ENCODE assay signal across 28 mouse cellular contexts in the genomic region with DNA sequence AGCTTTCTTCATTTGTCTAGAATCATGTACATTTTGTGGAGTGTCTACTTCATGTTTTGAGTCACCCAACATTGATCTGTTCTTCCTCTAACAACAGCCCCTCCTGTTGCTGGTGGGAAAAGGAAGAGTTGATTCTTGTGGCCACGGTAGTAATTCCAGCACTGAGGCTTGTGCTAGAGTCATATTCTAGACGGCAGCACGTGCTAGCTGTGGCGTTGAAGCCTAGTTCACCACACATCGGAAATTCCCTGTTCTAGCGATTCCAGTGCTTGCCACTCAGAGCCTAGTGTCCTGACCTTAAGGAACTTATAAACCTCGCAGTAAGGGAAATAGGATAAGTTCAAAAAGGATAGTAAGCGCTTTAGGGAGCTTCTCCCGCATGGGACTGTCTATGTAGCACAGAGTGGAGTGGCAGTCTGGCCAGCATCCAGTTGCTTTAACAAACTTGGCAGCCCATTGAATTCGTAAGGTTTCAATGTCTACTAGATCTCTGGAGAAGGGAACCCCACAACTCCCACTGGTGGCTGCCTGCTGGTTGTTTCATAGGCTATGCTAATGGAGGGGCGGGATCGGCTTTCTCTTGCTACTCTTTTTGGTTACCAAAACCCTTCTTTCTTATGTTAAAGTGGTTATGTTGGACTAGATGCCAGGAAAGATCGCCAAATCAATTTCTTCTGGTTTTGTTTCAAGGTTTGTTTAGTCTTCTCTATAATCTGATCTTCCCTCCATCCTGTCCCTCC. TPM values are rescaled to one million over a fixed set of nuclear protein-coding genes. Genes with fewer than 3 reads are reported as not detected.
A peak's percentile ranks its signal among the peaks of the same experiment; 100 is the strongest.
DNase-seq lines count a peak whose midpoint lies in the region; ATAC-seq and TF ChIP-seq lines count a peak whose summit lies in the region.
"Had no signal": no experiment of that assay in that cellular context is flagged by ENCODE, and none has a peak within 500 bp of the region (broad histone marks: within the 10 kb centered on the region; RNA-seq: fewer than 3 reads in every experiment).

No protein-coding gene starts in this region.

- TF ChIP-seq EP300 in lung, postnatal 0 days (IDR thresholded peaks at IDR 0.05) = no peak
- no peak for TF ChIP-seq EP300 in CH12.LX (IDR thresholded peaks at IDR 0.05; ENCODE audit: low read length)

- no peak overlapping the region for H3K4me2 ChIP-seq in embryonic facial prominence, embryonic 14.5 days (ENCODE audit: low read depth, low read length)
- H3K4me2 ChIP-seq in lung, embryonic 14.5 days = no peak overlapping the region
- H3K4me2 ChIP-seq in lung, postnatal 0 days (replicated peaks; ENCODE audit: low read depth, low read length) = no peak overlapping the region
- no peak overlapping the region for H3K4me2 ChIP-seq in CH12.LX (ENCODE audit: insufficient read depth, low read depth, poor library complexity, severe bottlenecking)
- H3K4me2 ChIP-seq: forebrain, embryonic 13.5 days; heart, embryonic 15.5 days; hindbrain, embryonic 14.5 days; limb, embryonic 13.5 days; liver, embryonic 12.5 days; midbrain, embryonic 13.5 days had no signal

- H3K9me3 ChIP-seq in embryonic facial prominence, embryonic 14.5 days (ENCODE audit: control insufficient read depth, low read length) = no peaks in the 10 kb centered on the region
- H3K9me3 ChIP-seq in embryonic facial prominence, embryonic 10.5 days = no peaks in the 10 kb centered on the region
- no peaks in the 10 kb centered on the region for H3K9me3 ChIP-seq in lung, embryonic 14.5 days (ENCODE audit: low read depth, low read length)
- H3K9me3 ChIP-seq in lung, postnatal 0 days (ENCODE audit: low read length) = no peaks in the 10 kb centered on the region
- no peaks in the 10 kb centered on the region for H3K9me3 ChIP-seq in CH12.LX (replicated peaks; ENCODE audit: low read length)
- H3K9me3 ChIP-seq: forebrain, embryonic 13.5 days; heart, embryonic 15.5 days; limb, embryonic 13.5 days; liver, embryonic 12.5 days; midbrain, embryonic 13.5 days had no signal

- no peaks in the 10 kb centered on the region for H3K36me3 ChIP-seq in embryonic facial prominence, embryonic 14.5 days (ENCODE audit: control insufficient read depth, insufficient read depth, low read length)
- no peaks in the 10 kb centered on the region for H3K36me3 ChIP-seq in embryonic facial prominence, embryonic 10.5 days (replicated peaks)
- no peaks in the 10 kb centered on the region for H3K36me3 ChIP-seq in lung, embryonic 14.5 days (ENCODE audit: insufficient read depth)
- no peaks in the 10 kb centered on the region for H3K36me3 ChIP-seq in lung, postnatal 0 days (ENCODE audit: insufficient read depth, low read length)
- no peaks in the 10 kb centered on the region for H3K36me3 ChIP-seq in CH12.LX (replicated peaks in 1 of 2; ENCODE audit: control insufficient read depth in 1 of 2, insufficient read depth in 1 of 2, low read length in 1 of 2)
- H3K36me3 ChIP-seq: heart, embryonic 15.5 days; limb, embryonic 13.5 days; liver, embryonic 12.5 days; midbrain, embryonic 13.5 days had no signal

- in situ Hi-C loops in CH12.LX (cut with MboI; ENCODE audit: low pct_ligation_motif_present, low pct_unique_long_range_greater_than_20kb, low sequenced_read_pairs) = no loop called here

- 58% methylated on average over 13 of the region's 13 CpGs for WGBS in embryonic facial prominence, embryonic 14.5 days
- 68% methylated on average over 13 of the region's 13 CpGs for WGBS in embryonic facial prominence, embryonic 10.5 days
- 66% methylated on average over 13 of the region's 13 CpGs for WGBS in lung, embryonic 14.5 days
- 62% methylated on average over 13 of the region's 13 CpGs for WGBS in lung, postnatal 0 days

- TF ChIP-seq RAD21 in CH12.LX (IDR thresholded peaks at IDR 0.05; ENCODE audit: low read depth, low read length) = no peak

- no peak overlapping the region for H3K4me3 ChIP-seq in embryonic facial prominence, embryonic 14.5 days (ENCODE audit: low read depth, low read length)
- no peak overlapping the region for H3K4me3 ChIP-seq in embryonic facial prominence, embryonic 10.5 days
- H3K4me3 ChIP-seq in lung, embryonic 14.5 days (ENCODE audit: low read depth, low read length) = no peak overlapping the region
- no peak overlapping the region for H3K4me3 ChIP-seq in lung, postnatal 0 days (ENCODE audit: low read depth, low read length)
- H3K4me3 ChIP-seq in CH12.LX (replicated peaks in 1 of 3; ENCODE audit: low read depth in 2 of 3, low read length in 2 of 3, poor library complexity in 1 of 3) = no peak overlapping the region
- H3K4me3 ChIP-seq: forebrain, embryonic 13.5 days; heart, embryonic 15.5 days; limb, embryonic 13.5 days; liver, embryonic 12.5 days; midbrain, embryonic 13.5 days had no signal

- ATAC-seq in embryonic facial prominence, embryonic 14.5 days (ENCODE audit: low read depth) = no peak
- no peak for ATAC-seq in lung, embryonic 14.5 days (ENCODE audit: insufficient read depth)
- no peak for ATAC-seq in lung, postnatal 0 days
- ATAC-seq: forebrain, embryonic 13.5 days; liver, embryonic 12.5 days; midbrain, embryonic 13.5 days had no signal

- TF ChIP-seq POLR2A in CH12.LX (IDR thresholded peaks at IDR 0.05; ENCODE audit: low read depth, low read length) = no peak

- H3K4me1 ChIP-seq in embryonic facial prominence, embryonic 14.5 days (ENCODE audit: control insufficient read depth, insufficient read depth, low read length) = no peaks in the 10 kb centered on the region
- H3K4me1 ChIP-seq in embryonic facial prominence, embryonic 10.5 days = no peaks in the 10 kb centered on the region
- no peaks in the 10 kb centered on the region for H3K4me1 ChIP-seq in lung, embryonic 14.5 days (ENCODE audit: insufficient read depth)
- H3K4me1 ChIP-seq in lung, postnatal 0 days (ENCODE audit: insufficient read depth, low read depth, low read length) = no peaks in the 10 kb centered on the region
- H3K4me1 ChIP-seq in CH12.LX (ENCODE audit: control insufficient read depth in 1 of 2, insufficient read depth in 2 of 2) = peaks cover 3 to 12% of the 10 kb centered on the region in 2 experiments; a peak in 2 of 4 replicates
- H3K4me1 ChIP-seq: forebrain, embryonic 13.5 days; heart, embryonic 15.5 days; limb, embryonic 13.5 days; liver, embryonic 12.5 days; midbrain, embryonic 13.5 days had no signal

- peak; percentile 72 for DNase-seq in embryonic facial prominence, embryonic 14.5 days (ENCODE audit: low spot score)
- DNase-seq in embryonic facial prominence, embryonic 10.5 days (ENCODE audit: low spot score) = no peak
- peak; percentile 58 for DNase-seq in lung, embryonic 14.5 days
- DNase-seq in lung, postnatal 0 days (ENCODE audit: low spot score) = no peak
- no peak for DNase-seq in CH12.LX (ENCODE audit: extremely low read depth)
- peak; percentile 63 for DNase-seq in adipocyte (ENCODE audit: low spot score)
- no peak for DNase-seq in urinary bladder, postnatal 36 days (ENCODE audit: low spot score in 2 of 2)
- DNase-seq: adrenal gland, adult 2 months; heart, postnatal 4 days; kidney, adult 2 months; lung, adult 18-20 months; spleen, adult 18-20 months had no signal

- dilution Hi-C loops in CH12.LX (cut with MboI; ENCODE audit: extremely low pct_ligation_motif_present, extremely low pct_unique_long_range_greater_than_20kb, low sequenced_read_pairs) = no loop called here

- no peak overlapping the region for H3K9ac ChIP-seq in embryonic facial prominence, embryonic 14.5 days (ENCODE audit: low read depth, low read length)
- no peak overlapping the region for H3K9ac ChIP-seq in lung, embryonic 14.5 days
- no peak overlapping the region for H3K9ac ChIP-seq in lung, postnatal 0 days (replicated peaks; ENCODE audit: low read depth)
- no peak overlapping the region for H3K9ac ChIP-seq in CH12.LX (ENCODE audit: insufficient read depth, low read depth)
- H3K9ac ChIP-seq: forebrain, embryonic 13.5 days; heart, embryonic 15.5 days; hindbrain, embryonic 14.5 days; limb, embryonic 13.5 days; liver, embryonic 12.5 days; midbrain, embryonic 13.5 days had no signal

- H3K27me3 ChIP-seq in embryonic facial prominence, embryonic 14.5 days (replicated peaks; ENCODE audit: control insufficient read depth, insufficient read depth, low read length) = no peaks in the 10 kb centered on the region
- peaks cover 23% of the 10 kb centered on the region for H3K27me3 ChIP-seq in embryonic facial prominence, embryonic 10.5 days (replicated peaks; ENCODE audit: low read depth, poor library complexity, severe bottlenecking)
- no peaks in the 10 kb centered on the region for H3K27me3 ChIP-seq in lung, embryonic 14.5 days (ENCODE audit: insufficient read depth, low read length)
- H3K27me3 ChIP-seq in lung, postnatal 0 days (replicated peaks; ENCODE audit: insufficient read depth, low read length) = no peaks in the 10 kb centered on the region
- no peaks in the 10 kb centered on the region for H3K27me3 ChIP-seq in CH12.LX (replicated peaks)

- H3K79me2 ChIP-seq in CH12.LX (replicated peaks; ENCODE audit: control insufficient read depth, extremely low read depth, insufficient read depth, poor library complexity, severe bottlenecking) = no peaks in the 10 kb centered on the region

- no peak overlapping the region for H3K27ac ChIP-seq in embryonic facial prominence, embryonic 14.5 days (replicated peaks; ENCODE audit: low read depth, low read length)
- no peak overlapping the region for H3K27ac ChIP-seq in embryonic facial prominence, embryonic 10.5 days (replicated peaks)
- H3K27ac ChIP-seq in lung, embryonic 14.5 days (ENCODE audit: low read depth) = no peak overlapping the region
- no peak overlapping the region for H3K27ac ChIP-seq in lung, postnatal 0 days (ENCODE audit: low read length)
- no peak overlapping the region for H3K27ac ChIP-seq in CH12.LX (ENCODE audit: insufficient read depth, low read depth)
- H3K27ac ChIP-seq: forebrain, embryonic 13.5 days; heart, embryonic 15.5 days; hindbrain, embryonic 14.5 days; kidney, postnatal 0 days; limb, embryonic 13.5 days; liver, embryonic 12.5 days; midbrain, embryonic 13.5 days had no signal

- TF ChIP-seq CTCF in lung, embryonic 14.5 days (IDR thresholded peaks at IDR 0.05; ENCODE audit: low read depth) = no peak
- TF ChIP-seq CTCF in lung, postnatal 0 days (IDR thresholded peaks at IDR 0.05) = no peak
- TF ChIP-seq CTCF in CH12.LX (conservative IDR thresholded peaks at IDR 0.05 in 1 of 2, IDR thresholded peaks at IDR 0.05 in 1 of 2; ENCODE audit: low read depth in 2 of 2, low read length in 2 of 2) = no peak

RNA-seq across cellular contexts. Expression of a gene that starts 14.9 kb away (rescaled TPM):
- 3.9 and 4.7 TPM in 2 replicates for polyA plus RNA-seq in embryonic facial prominence, embryonic 14.5 days (2014; fragmentation: Nextera tagmentation; extraction: Ambion mirVana)
- polyA plus RNA-seq in embryonic facial prominence, embryonic 10.5 days (2016; fragmentation: Nextera tagmentation; extraction: Ambion mirVana) = 0.20 and 0.39 TPM in 2 replicates
- 0.09 TPM in 1 of 2 replicates, not detected in the other for polyA plus RNA-seq in lung, embryonic 14.5 days (2014; fragmentation: Nextera tagmentation; extraction: Ambion mirVana)
- polyA plus RNA-seq in lung, postnatal 0 days (2015; fragmentation: Nextera tagmentation; extraction: Ambion mirVana) = not detected in 2 replicates
- total RNA-seq in CH12.LX (2012; rRNA removed) (not detected in 2 replicates), CH12.LX (2014; rRNA removed) (not detected in 2 replicates)
- not detected in 2 replicates for polyA plus RNA-seq in CH12.LX (2012; ENCODE audit: insufficient read length, low read depth)
- total RNA-seq: adrenal gland, adult 2 months; gastrocnemius, adult 8-10 months; heart, postnatal 4 days; megakaryocyte, adult 5-6 weeks; MEL had no signal
- polyA plus RNA-seq: adrenal gland, adult 2 months; forebrain, embryonic 13.5 days; heart, embryonic 15.5 days; intestine, embryonic 14.5 days; liver, embryonic 12.5 days; thymus, postnatal 0 days had no signal

RNA-seq across cellular contexts. Expression of a gene that starts 47.9 kb away (rescaled TPM):
- polyA plus RNA-seq in embryonic facial prominence, embryonic 14.5 days (2014; fragmentation: Nextera tagmentation; extraction: Ambion mirVana) = 121 and 140 TPM in 2 replicates
- 112 and 113 TPM in 2 replicates for polyA plus RNA-seq in embryonic facial prominence, embryonic 10.5 days (2016; fragmentation: Nextera tagmentation; extraction: Ambion mirVana)
- polyA plus RNA-seq in lung, embryonic 14.5 days (2014; fragmentation: Nextera tagmentation; extraction: Ambion mirVana) = 122 and 125 TPM in 2 replicates
- polyA plus RNA-seq in lung, postnatal 0 days (2015; fragmentation: Nextera tagmentation; extraction: Ambion mirVana) = 83.7 and 87.7 TPM in 2 replicates
- total RNA-seq in CH12.LX (2012; rRNA removed) (56.4 and 66.0 TPM in 2 replicates), CH12.LX (2014; rRNA removed) (163 and 186 TPM in 2 replicates)
- polyA plus RNA-seq in CH12.LX (2012; ENCODE audit: insufficient read length, low read depth) = 111 and 129 TPM in 2 replicates

RNA-seq across cellular contexts. Expression of a gene that starts 51.2 kb away (rescaled TPM):
- polyA plus RNA-seq in embryonic facial prominence, embryonic 14.5 days (2014; fragmentation: Nextera tagmentation; extraction: Ambion mirVana) = 0.13 TPM in 1 of 2 replicates, not detected in the other
- polyA plus RNA-seq in embryonic facial prominence, embryonic 10.5 days (2016; fragmentation: Nextera tagmentation; extraction: Ambion mirVana) = not detected in 2 replicates
- polyA plus RNA-seq in lung, embryonic 14.5 days (2014; fragmentation: Nextera tagmentation; extraction: Ambion mirVana) = not detected in 2 replicates
- polyA plus RNA-seq in lung, postnatal 0 days (2015; fragmentation: Nextera tagmentation; extraction: Ambion mirVana) = not detected in 2 replicates
- 0.80 and 0.89 TPM in 2 replicates for total RNA-seq in CH12.LX (2012; rRNA removed)
- 0.84 and 1.1 TPM in 2 replicates for total RNA-seq in CH12.LX (2014; rRNA removed)
- 0.85 and 1.7 TPM in 2 replicates for polyA plus RNA-seq in CH12.LX (2012; ENCODE audit: insufficient read length, low read depth)
- total RNA-seq: heart, postnatal 4 days; layer of hippocampus, adult 18-20 months; layer of hippocampus, postnatal 14 days; megakaryocyte, adult 5-6 weeks; MEL had no signal
- polyA plus RNA-seq: cortical plate, adult 2 months; embryonic facial prominence, embryonic 11.5 days; forebrain, embryonic 13.5 days; heart, embryonic 15.5 days; liver, embryonic 12.5 days; midbrain, embryonic 13.5 days; thymus, postnatal 0 days had no signal

Comparison
In these comparisons a context has a peak if more than half of its experiments do, and no peak if none do; other contexts are left out.
1. DNase-seq: peak in embryonic facial prominence, embryonic 14.5 days (single experiment), lung, embryonic 14.5 days (single experiment) and adipocyte (single experiment); none in embryonic facial prominence, embryonic 10.5 days (single experiment), lung, postnatal 0 days (single experiment), CH12.LX (single experiment) and urinary bladder, postnatal 36 days (0 of 2).